Mouse (Mus musculus): ENCODE data around the gene Zfp961. TPM values are rescaled to one million over a fixed set of nuclear protein-coding genes. Genes with fewer than 3 reads are reported as not detected.

The Zfp961 gene
- total and polyA plus RNA-seq, 3 experiments = 5.9 to 21.4 (median 14.9) TPM

DNA sequence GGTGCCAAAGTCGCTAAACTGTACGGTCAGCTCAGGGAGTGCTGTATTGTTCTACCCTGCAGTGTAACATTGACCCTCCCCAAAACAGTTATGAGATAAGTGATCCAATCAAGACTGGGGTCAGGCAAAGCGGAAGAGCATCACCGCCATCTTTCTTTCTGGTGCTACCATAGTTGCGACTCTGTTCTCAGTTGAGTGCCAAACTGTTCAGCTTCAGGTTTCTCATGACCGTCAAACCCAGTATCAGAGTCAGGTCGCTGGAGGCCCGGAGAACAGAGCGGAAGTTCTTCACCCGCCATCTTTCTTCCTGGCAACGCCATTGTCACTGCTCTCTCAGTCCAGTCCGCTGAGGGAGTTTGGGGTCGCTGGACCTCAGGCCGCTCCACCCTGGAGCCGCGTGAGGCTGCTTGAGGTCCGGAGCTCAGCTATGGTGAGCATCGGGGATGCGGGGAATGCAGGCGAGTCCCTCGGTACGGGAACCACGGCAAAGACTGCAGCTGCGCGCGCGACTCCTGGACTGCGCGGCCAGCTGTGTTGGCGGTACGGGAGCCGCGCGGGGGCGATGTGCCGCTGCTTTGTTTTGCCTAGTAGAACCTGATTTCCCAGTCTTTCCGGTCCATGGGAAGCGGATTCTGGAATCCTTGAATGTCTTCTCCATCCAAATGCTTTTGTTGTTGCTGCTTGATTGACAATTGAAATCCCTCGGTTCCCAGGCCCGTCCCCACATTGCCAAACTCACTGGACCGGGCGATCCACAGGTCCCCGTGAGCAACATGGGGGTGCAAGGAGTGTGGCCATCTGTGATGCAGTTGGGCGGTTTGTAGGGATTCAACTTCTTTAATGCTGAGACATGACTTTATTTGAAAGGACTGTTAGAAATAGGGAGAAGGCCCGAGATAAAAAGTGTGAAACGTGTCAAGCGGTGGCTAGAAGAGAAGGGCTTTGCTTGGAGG lies 42.3 kb upstream of the Zfp961 start, which contains the start of the genes Zfp882 and Zfp617:
Zfp882 (plus strand) TSS at position 300 of the 953 bp plus-strand sequence.
Zfp617 (plus strand) TSS at position 327 of the 953 bp plus-strand sequence.
- Histone ChIP-seq H3K4me2 (ENCODE audit: insufficient read depth, low read depth, poor library complexity, severe bottlenecking) (peak within 1 kb of the TSS; percentile 69), H3K27ac (ENCODE audit: insufficient read depth, low read depth) (peak within 1 kb of the TSS; percentile 87), H3K4me1 (ENCODE audit: control insufficient read depth in 1 of 2, insufficient read depth in 2 of 2) (peaks cover 0 to 9% of the 10 kb centered on the region in 2 experiments; a peak in 1 of 4 replicates), H3K9ac (ENCODE audit: insufficient read depth, low read depth) (peak within 1 kb of the TSS; percentile 93), H3K4me3 (replicated peaks in 1 of 3; ENCODE audit: low read depth in 2 of 3, low read length in 2 of 3, poor library complexity in 1 of 3) (peak within 1 kb of the TSS; percentile 76 to 95 (median 87)), H3K36me3 (replicated peaks in 1 of 2; ENCODE audit: control insufficient read depth in 1 of 2, insufficient read depth in 1 of 2, low read length in 1 of 2) (peaks cover 0 to 12% of the 10 kb centered on the region in 2 experiments), H3K9me3 (replicated peaks; ENCODE audit: low read length) (no peaks in the 10 kb centered on the region), H3K79me2 (replicated peaks; ENCODE audit: control insufficient read depth, extremely low read depth, insufficient read depth, poor library complexity, severe bottlenecking) (peaks cover 3% of the 10 kb centered on the region; the same call in 1 of the 2 replicates), H3K27me3 (replicated peaks) (no peaks in the 10 kb centered on the region)
- no peak for TF ChIP-seq BHLHE40 (IDR thresholded peaks at IDR 0.05; ENCODE audit: low read depth, low read length)
- peak; percentile 13; the same call in 1 of the 2 replicates for TF ChIP-seq JUND (conservative IDR thresholded peaks at IDR 0.05; ENCODE audit: low read depth, low read length)
- TF ChIP-seq UBTF (IDR thresholded peaks at IDR 0.05; ENCODE audit: low read depth, low read length) = peak; percentile 99
- TF ChIP-seq CHD2 (IDR thresholded peaks at IDR 0.05; ENCODE audit: low read length) = peak; percentile 73
- TF ChIP-seq POLR2AphosphoS2 (IDR thresholded peaks at IDR 0.05; ENCODE audit: low read depth, low read length) = peak; percentile 34; the same call in 1 of the 2 replicates
- no peak for TF ChIP-seq ZC3H11A (IDR thresholded peaks at IDR 0.05; ENCODE audit: low read depth, low read length)
- 0 out of 2 replicates have a peak, but pooled peaks have one; percentile 28 for TF ChIP-seq E2F4 (IDR thresholded peaks at IDR 0.05; ENCODE audit: insufficient replicate concordance, low read depth, low read length)
- TF ChIP-seq MAX (IDR thresholded peaks at IDR 0.05; ENCODE audit: low read length) = peak; percentile 64; the same call in 1 of the 2 replicates
- peak; percentile 60 for TF ChIP-seq SMC3 (IDR thresholded peaks at IDR 0.05; ENCODE audit: low read depth, low read length)
- TF ChIP-seq CTCF (conservative IDR thresholded peaks at IDR 0.05 in 1 of 2, IDR thresholded peaks at IDR 0.05 in 1 of 2; ENCODE audit: low read depth in 2 of 2, low read length in 2 of 2) = peak in 1 of 2 experiments; percentile 74; a peak in 2 of 4 replicates
- TF ChIP-seq CHD1 (IDR thresholded peaks at IDR 0.05; ENCODE audit: low read depth, low read length) = no peak; the same call in 1 of the 2 replicates
- peak; percentile 66 for TF ChIP-seq MXI1 (IDR thresholded peaks at IDR 0.05; ENCODE audit: low read depth, low read length)
- no peak for TF ChIP-seq ZKSCAN1 (IDR thresholded peaks at IDR 0.05; ENCODE audit: borderline replicate concordance, low read depth, low read length)
- TF ChIP-seq TCF12 (IDR thresholded peaks at IDR 0.05; ENCODE audit: low read depth, low read length) = 0 out of 2 replicates have a peak, but pooled peaks have one; percentile 37
- no peak for TF ChIP-seq GABPA (IDR thresholded peaks at IDR 0.05; ENCODE audit: insufficient replicate concordance, low read depth, low read length)
- TF ChIP-seq MAZ (IDR thresholded peaks at IDR 0.05; ENCODE audit: low read depth, low read length) = 0 out of 2 replicates have a peak, but pooled peaks have one; percentile 30
- TF ChIP-seq MEF2A (IDR thresholded peaks at IDR 0.05; ENCODE audit: borderline replicate concordance, low read depth, low read length) = peak; percentile 10; the same call in 1 of the 2 replicates
- peak; percentile 68; the same call in 1 of the 2 replicates for TF ChIP-seq POLR2A (IDR thresholded peaks at IDR 0.05; ENCODE audit: low read depth, low read length)
- no peak; the same call in 1 of the 2 replicates for TF ChIP-seq EP300 (IDR thresholded peaks at IDR 0.05; ENCODE audit: low read length)
- 0 out of 2 replicates have a peak, but pooled peaks have one; percentile 17 for TF ChIP-seq ZNF384 (IDR thresholded peaks at IDR 0.05; ENCODE audit: low read depth, low read length)
- 0 out of 2 replicates have a peak, but pooled peaks have one; percentile 39 for TF ChIP-seq TBP (conservative IDR thresholded peaks at IDR 0.05; ENCODE audit: low read depth, low read length)
- TF ChIP-seq NELFE (IDR thresholded peaks at IDR 0.05; ENCODE audit: low read depth, low read length) = 0 out of 2 replicates have a peak, but pooled peaks have one; percentile 52
- no peak for TF ChIP-seq USF2 (conservative IDR thresholded peaks at IDR 0.05; ENCODE audit: low read depth, low read length)
- peak; percentile 92 for TF ChIP-seq RCOR1 (conservative IDR thresholded peaks at IDR 0.05; ENCODE audit: low read depth, low read length)
- TF ChIP-seq NRF1 (IDR thresholded peaks at IDR 0.05; ENCODE audit: low read depth, low read length) = peak; percentile 82
- TF ChIP-seq SIN3A (IDR thresholded peaks at IDR 0.05; ENCODE audit: low read length) = peak; percentile 66
- TF ChIP-seq IRF4 (IDR thresholded peaks at IDR 0.05; ENCODE audit: low read depth, low read length) = peak; percentile 47; the same call in 1 of the 2 replicates
- peak; percentile 34 for TF ChIP-seq ELF1 (IDR thresholded peaks at IDR 0.05; ENCODE audit: low read depth, low read length)
- peak; percentile 58 for TF ChIP-seq RAD21 (IDR thresholded peaks at IDR 0.05; ENCODE audit: low read depth, low read length)
- TF ChIP-seq MYC (IDR thresholded peaks at IDR 0.05; ENCODE audit: low read depth, low read length) = peak; percentile 52; the same call in 1 of the 2 replicates
- peak; percentile 89; the same call in 1 of the 2 replicates for TF ChIP-seq KAT2A (IDR thresholded peaks at IDR 0.05; ENCODE audit: insufficient replicate concordance, low read length)
- peak; percentile 90 for TF ChIP-seq HCFC1 (IDR thresholded peaks at IDR 0.05; ENCODE audit: low read depth, low read length)
- dilution Hi-C loops (cut with MboI; ENCODE audit: extremely low pct_ligation_motif_present, extremely low pct_unique_long_range_greater_than_20kb, low sequenced_read_pairs) = no loop called here
- DNase-seq (ENCODE audit: extremely low read depth) = peak; percentile 94
- in situ Hi-C loops (cut with MboI; ENCODE audit: low pct_ligation_motif_present, low pct_unique_long_range_greater_than_20kb, low sequenced_read_pairs) = loop anchor here (5.0 kb wide), 1 partner anchor 79 kb away; no protein-coding TSS in a partner anchor

Measured in CH12.LX (cell line).